Mouse (Mus musculus): ENCODE measurements at regions not wholly inside any gene's neighbourhood (a gene's known extent, or its start where the extent isn't known, plus 50 kb on each side); places are given as distances from the start of the nearest gene placed in this dataset.

GRCm38 (mm10) chr3:52651862-52652475 lies 365.1 kb downstream of the Cog6 start:
- DNase-seq (ENCODE audit: low spot score) (no peak), ATAC-seq (ENCODE audit: low FRiP score) (no peak)
- 71% methylated on average over 7 of the region's 7 CpGs for WGBS
- Histone ChIP-seq H3K4me3 (ENCODE audit: low read depth, low read length) (no peak overlapping the region), H3K4me1 (replicated peaks; ENCODE audit: control insufficient read depth, insufficient read depth, low read length) (no peaks in the 10 kb centered on the region), H3K9me3 (ENCODE audit: control insufficient read depth, low read length) (no peaks in the 10 kb centered on the region), H3K36me3 (ENCODE audit: control insufficient read depth, insufficient read depth, low read length) (no peaks in the 10 kb centered on the region), H3K9ac (ENCODE audit: low read depth, low read length) (no peak overlapping the region), H3K27ac (ENCODE audit: low read depth, low read length) (no peak overlapping the region), H3K27me3 (ENCODE audit: control insufficient read depth, insufficient read depth, low read length) (no peaks in the 10 kb centered on the region; the same call in 1 of the 2 replicates), H3K4me2 (replicated peaks; ENCODE audit: low read depth, low read length) (no peak overlapping the region)

- WGBS: 90% methylated on average over 3 of the region's 3 CpGs
- no peaks in the 10 kb centered on the region for H3K9me3 ChIP-seq (ENCODE audit: control insufficient read depth, low read length)
- H3K4me3 ChIP-seq (ENCODE audit: low read depth, low read length): no peak overlapping the region
- H3K4me2 ChIP-seq (replicated peaks; ENCODE audit: low read depth, low read length): no peak overlapping the region
- ATAC-seq (ENCODE audit: low FRiP score) (no peak), DNase-seq (ENCODE audit: low spot score) (no peak)
- H3K9ac ChIP-seq (ENCODE audit: low read depth, low read length): no peak overlapping the region
- no peak overlapping the region for H3K27ac ChIP-seq (ENCODE audit: low read depth, low read length)
- no peaks in the 10 kb centered on the region for H3K27me3 ChIP-seq (ENCODE audit: control insufficient read depth, insufficient read depth, low read length)
- no peaks in the 10 kb centered on the region for H3K36me3 ChIP-seq (ENCODE audit: control insufficient read depth, insufficient read depth, low read length)
- no peaks in the 10 kb centered on the region for H3K4me1 ChIP-seq (replicated peaks; ENCODE audit: control insufficient read depth, insufficient read depth, low read length)
These were observed 367.0 kb downstream of the Cog6 start for GRCm38 (mm10) chr3:52650071-52650470.

GRCm38 (mm10) chr3:52648836-52649500 lies 368.1 kb downstream of the Cog6 start:
- WGBS: 88% methylated on average over 4 of the region's 4 CpGs
- Histone ChIP-seq H3K4me1 (replicated peaks; ENCODE audit: control insufficient read depth, insufficient read depth, low read length) (peaks cover 10% of the 10 kb centered on the region; the same call in 1 of the 2 replicates), H3K4me3 (ENCODE audit: low read depth, low read length) (no peak overlapping the region), H3K9me3 (ENCODE audit: control insufficient read depth, low read length) (no peaks in the 10 kb centered on the region), H3K27ac (ENCODE audit: low read depth, low read length) (no peak overlapping the region), H3K4me2 (replicated peaks; ENCODE audit: low read depth, low read length) (no peak overlapping the region), H3K27me3 (ENCODE audit: control insufficient read depth, insufficient read depth, low read length) (no peaks in the 10 kb centered on the region), H3K9ac (ENCODE audit: low read depth, low read length) (no peak overlapping the region), H3K36me3 (ENCODE audit: control insufficient read depth, insufficient read depth, low read length) (no peaks in the 10 kb centered on the region)
- ATAC-seq (ENCODE audit: low FRiP score) (no peak), DNase-seq (ENCODE audit: low spot score) (no peak)

DNA sequence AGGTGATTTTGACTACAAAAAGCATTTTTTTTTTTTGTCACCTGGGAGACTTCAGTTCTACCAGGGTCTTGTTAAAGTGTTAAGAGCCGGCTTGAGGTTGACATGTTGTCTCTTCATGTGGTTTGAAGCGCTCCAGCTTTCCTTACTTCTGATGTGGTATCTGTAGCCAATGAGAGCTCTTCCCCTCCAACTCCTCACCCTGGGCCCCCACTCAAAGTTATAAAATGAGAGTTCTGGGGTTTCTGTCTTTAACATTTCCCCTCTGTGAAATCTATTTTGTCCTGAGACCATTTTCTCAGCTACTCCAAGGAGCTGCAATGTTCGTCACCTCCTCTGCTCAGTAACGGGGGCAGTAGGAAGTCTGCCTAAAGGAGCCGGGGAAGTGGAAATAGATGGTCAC lies 369.1 kb downstream of the Cog6 start:
- Histone ChIP-seq H3K9ac (ENCODE audit: low read depth, low read length) (no peak overlapping the region), H3K36me3 (ENCODE audit: control insufficient read depth, insufficient read depth, low read length) (no peaks in the 10 kb centered on the region), H3K4me2 (replicated peaks; ENCODE audit: low read depth, low read length) (no peak overlapping the region), H3K4me3 (ENCODE audit: low read depth, low read length) (no peak overlapping the region), H3K27ac (ENCODE audit: low read depth, low read length) (no peak overlapping the region), H3K27me3 (ENCODE audit: control insufficient read depth, insufficient read depth, low read length) (no peaks in the 10 kb centered on the region), H3K4me1 (replicated peaks; ENCODE audit: control insufficient read depth, insufficient read depth, low read length) (peaks cover 10% of the 10 kb centered on the region; the same call in 1 of the 2 replicates), H3K9me3 (ENCODE audit: control insufficient read depth, low read length) (no peaks in the 10 kb centered on the region)
- DNase-seq (ENCODE audit: low spot score) (no peak), ATAC-seq (ENCODE audit: low FRiP score) (no peak)
- WGBS: 89% methylated on average over 5 of the region's 5 CpGs

DNA sequence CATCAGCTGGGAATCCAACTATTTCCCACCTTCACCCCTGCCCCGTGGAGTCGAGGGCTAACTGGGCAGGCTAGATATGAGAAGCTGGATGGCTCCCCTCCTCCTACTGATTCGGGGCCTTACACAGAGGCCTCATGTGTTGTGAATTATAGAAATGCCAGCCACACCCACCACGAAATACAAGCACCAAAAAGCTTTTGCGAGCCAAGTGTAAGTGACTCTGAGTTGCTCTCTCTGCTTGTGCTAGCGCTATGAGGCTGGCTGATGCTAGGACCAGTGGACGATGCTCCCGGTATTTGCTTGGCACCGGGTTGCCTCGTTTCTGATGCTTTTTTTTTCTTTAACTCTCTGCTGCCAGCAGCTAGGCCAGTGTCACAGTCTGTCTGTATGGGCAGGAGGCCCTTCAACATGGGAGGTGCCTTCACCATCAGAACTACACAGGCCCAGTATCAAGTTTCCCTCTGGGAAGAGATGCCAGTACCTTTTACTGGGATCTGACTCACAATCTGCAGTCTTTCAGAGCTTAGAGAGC lies 369.8 kb downstream of the Cog6 start:
- DNase-seq (ENCODE audit: low spot score): no peak

GRCm38 (mm10) chr3:52645156-52645555 lies 371.9 kb downstream of the Cog6 start:
- H3K9ac ChIP-seq (ENCODE audit: low read depth, low read length): 0 out of 2 replicates have a peak overlapping the region, but pooled peaks have one; percentile 3
- no peaks in the 10 kb centered on the region for H3K27me3 ChIP-seq (ENCODE audit: control insufficient read depth, insufficient read depth, low read length)
- WGBS: 51% methylated on average over 12 of the region's 12 CpGs
- DNase-seq (ENCODE audit: low spot score) (no peak), ATAC-seq (ENCODE audit: low FRiP score) (peak; percentile 25; the same call in 1 of the 2 replicates)
- no peak overlapping the region for H3K4me2 ChIP-seq (replicated peaks; ENCODE audit: low read depth, low read length)
- no peaks in the 10 kb centered on the region for H3K36me3 ChIP-seq (ENCODE audit: control insufficient read depth, insufficient read depth, low read length)
- H3K9me3 ChIP-seq (ENCODE audit: control insufficient read depth, low read length): no peaks in the 10 kb centered on the region
- H3K4me3 ChIP-seq (ENCODE audit: low read depth, low read length): no peak overlapping the region
- peaks cover 10% of the 10 kb centered on the region; the same call in 1 of the 2 replicates for H3K4me1 ChIP-seq (replicated peaks; ENCODE audit: control insufficient read depth, insufficient read depth, low read length)
- H3K27ac ChIP-seq (ENCODE audit: low read depth, low read length): peak overlapping the region; percentile 87; the same call in 1 of the 2 replicates

More for the DNA sequence above, 369.8 kb downstream of the Cog6 start:
- Histone ChIP-seq H3K27ac (ENCODE audit: low read depth, low read length) (no peak overlapping the region), H3K4me2 (replicated peaks; ENCODE audit: low read depth, low read length) (no peak overlapping the region), H3K36me3 (ENCODE audit: control insufficient read depth, insufficient read depth, low read length) (no peaks in the 10 kb centered on the region), H3K9me3 (ENCODE audit: control insufficient read depth, low read length) (no peaks in the 10 kb centered on the region), H3K4me1 (replicated peaks; ENCODE audit: control insufficient read depth, insufficient read depth, low read length) (peaks cover 10% of the 10 kb centered on the region; the same call in 1 of the 2 replicates), H3K4me3 (ENCODE audit: low read depth, low read length) (no peak overlapping the region), H3K27me3 (ENCODE audit: control insufficient read depth, insufficient read depth, low read length) (no peaks in the 10 kb centered on the region), H3K9ac (ENCODE audit: low read depth, low read length) (no peak overlapping the region)
- ATAC-seq (ENCODE audit: low FRiP score): no peak
- WGBS: 78% methylated on average over 10 of the region's 10 CpGs

DNA sequence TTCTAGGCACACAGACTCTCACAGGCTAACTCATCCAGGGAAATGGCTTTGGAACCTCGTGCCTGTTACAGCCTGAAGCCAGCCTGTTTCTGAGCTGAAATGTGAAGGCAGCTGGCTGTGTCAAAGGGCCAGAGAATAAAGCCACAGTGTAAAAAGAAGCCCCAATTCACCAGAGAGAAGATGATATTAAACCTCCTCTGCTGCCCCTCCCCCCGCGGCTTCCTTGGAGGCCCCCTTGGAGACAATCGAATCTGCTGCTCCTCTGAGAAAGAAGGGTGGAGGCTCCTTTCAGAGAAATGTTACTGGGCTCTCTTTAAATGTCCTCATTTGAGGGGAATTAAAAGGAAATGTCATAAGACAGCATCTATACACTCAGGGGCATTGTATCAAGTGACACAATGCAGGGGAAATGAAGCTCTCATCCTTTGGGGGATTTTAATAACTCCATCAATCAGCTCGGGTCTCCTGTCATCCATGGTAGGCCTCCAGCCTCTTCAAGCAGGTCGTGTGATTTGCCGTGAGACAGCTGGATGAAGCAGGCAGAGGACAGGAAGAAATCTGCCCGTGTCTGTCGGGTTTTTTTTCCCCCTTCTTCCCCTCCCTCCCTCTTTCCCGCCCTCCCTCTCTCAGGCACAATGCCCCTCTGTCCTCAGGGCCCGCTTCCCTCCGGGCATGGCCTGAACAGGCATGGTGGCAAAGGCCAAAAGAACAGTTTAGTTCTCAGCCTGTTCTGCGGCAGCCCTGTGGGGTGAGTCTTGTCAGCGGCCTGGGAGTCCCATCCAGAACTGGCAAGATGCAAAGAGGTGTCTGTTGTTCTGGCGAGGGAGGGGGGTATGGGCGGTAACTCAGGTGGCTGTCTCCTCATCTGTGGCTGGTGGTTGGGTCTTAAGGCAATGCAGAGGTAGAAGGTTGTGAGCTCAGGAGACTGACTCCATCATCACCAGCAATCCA lies 372.6 kb downstream of the Cog6 start:
- Histone ChIP-seq H3K27ac (ENCODE audit: low read depth, low read length) (peak overlapping the region; percentile 87), H3K4me2 (replicated peaks; ENCODE audit: low read depth, low read length) (no peak overlapping the region), H3K36me3 (ENCODE audit: control insufficient read depth, insufficient read depth, low read length) (no peaks in the 10 kb centered on the region), H3K4me3 (ENCODE audit: low read depth, low read length) (no peak overlapping the region), H3K9me3 (ENCODE audit: control insufficient read depth, low read length) (no peaks in the 10 kb centered on the region), H3K4me1 (replicated peaks; ENCODE audit: control insufficient read depth, insufficient read depth, low read length) (peaks cover 10% of the 10 kb centered on the region; the same call in 1 of the 2 replicates), H3K9ac (ENCODE audit: low read depth, low read length) (peak overlapping the region; percentile 27; the same call in 1 of the 2 replicates), H3K27me3 (ENCODE audit: control insufficient read depth, insufficient read depth, low read length) (no peaks in the 10 kb centered on the region)
- 11% methylated on average over 16 of the region's 16 CpGs for WGBS
- peak; percentile 74 for DNase-seq (ENCODE audit: low spot score)
- peak; percentile 77 for ATAC-seq (ENCODE audit: low FRiP score)

DNA sequence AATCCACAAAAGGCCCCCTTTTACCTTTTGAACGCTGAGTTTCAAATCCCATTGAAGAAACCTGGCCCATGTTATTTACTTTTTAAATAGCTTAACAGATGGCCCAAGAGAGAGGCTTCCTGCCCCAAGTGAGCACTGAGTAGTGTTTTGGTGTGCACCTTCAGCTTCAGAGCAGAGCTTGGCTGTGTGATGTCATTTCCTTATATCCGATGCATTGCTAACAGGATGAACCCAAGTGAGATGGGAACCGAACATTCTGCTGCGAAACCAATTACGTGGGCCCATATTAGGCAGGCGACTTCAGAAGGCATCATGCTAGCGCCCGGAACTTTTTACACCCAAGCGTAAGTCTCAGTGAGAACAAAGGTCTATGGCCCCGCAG lies 373.2 kb downstream of the Cog6 start:
- no peak for ATAC-seq (ENCODE audit: low FRiP score)
- Histone ChIP-seq H3K4me1 (replicated peaks; ENCODE audit: control insufficient read depth, insufficient read depth, low read length) (peaks cover 10% of the 10 kb centered on the region; the same call in 1 of the 2 replicates), H3K4me3 (ENCODE audit: low read depth, low read length) (no peak overlapping the region), H3K9me3 (ENCODE audit: control insufficient read depth, low read length) (no peaks in the 10 kb centered on the region), H3K36me3 (ENCODE audit: control insufficient read depth, insufficient read depth, low read length) (no peaks in the 10 kb centered on the region), H3K4me2 (replicated peaks; ENCODE audit: low read depth, low read length) (no peak overlapping the region), H3K27me3 (ENCODE audit: control insufficient read depth, insufficient read depth, low read length) (no peaks in the 10 kb centered on the region), H3K27ac (ENCODE audit: low read depth, low read length) (peak overlapping the region; percentile 87), H3K9ac (ENCODE audit: low read depth, low read length) (peak overlapping the region; percentile 27; the same call in 1 of the 2 replicates)
- no peak for DNase-seq (ENCODE audit: low spot score)
- WGBS: 77% methylated on average over 10 of the region's 10 CpGs

Data from hindbrain, embryonic 11.5 days (tissue).